Mouse (Mus musculus) lung, adult 2 months (tissue): ENCODE results near the gene Syf2. TPM values are rescaled to one million over a fixed set of nuclear protein-coding genes. Genes with fewer than 3 reads are reported as not detected.

Source experiments
- DNase-seq: peaks from one replicate; pipeline ENCODE4 v3.0.0; 2022
- H3K4me1 ChIP-seq: fragments of 200-500 bp; 2 replicates; pipeline ENCODE4 v1.6.1; 2011; ENCODE audit warnings: low read length; ENCODE audit not compliant: control insufficient read depth, insufficient read depth
- H3K4me3 ChIP-seq: fragments of 200-500 bp; replicated peaks from 2 replicates; pipeline ENCODE3; 2011; ENCODE audit warnings: low read depth, mild to moderate bottlenecking, control low read depth, low read length; ENCODE audit errors: extremely low read depth
- CTCF ChIP-seq: fragments of 200-500 bp; IDR thresholded peaks from 2 replicates; pipeline ENCODE4 v1.5.1; 2011; ENCODE audit warnings: mild to moderate bottlenecking, low read length, control low read depth; ENCODE audit not compliant: insufficient read depth
- POLR2A ChIP-seq: fragments of 200-500 bp; IDR thresholded peaks from 2 replicates; pipeline ENCODE4 v1.6.1; 2011; ENCODE audit warnings: low read depth, mild to moderate bottlenecking, control low read depth, low read length, borderline replicate concordance; ENCODE audit errors: extremely low read depth
- WGBS: fragments of 180-500 bp; shearing (Covaris S2); methylation state at CpG from one replicate; pipeline ENCODE4 v1.1.7; 2018; 5-methylcytosine and 5-hydroxymethylcytosine counted together
- polyA plus RNA-seq: library from polyadenylated mRNA; depleted of rRNA; stranded (reverse); fragments of >200 nt; gene quantifications from 2 replicates; pipeline ENCODE4 v1.2.3, GENCODE M21; 2012

Syf2 gene
- polyA plus RNA-seq, 1 experiment: 43.4 TPM

DNA sequence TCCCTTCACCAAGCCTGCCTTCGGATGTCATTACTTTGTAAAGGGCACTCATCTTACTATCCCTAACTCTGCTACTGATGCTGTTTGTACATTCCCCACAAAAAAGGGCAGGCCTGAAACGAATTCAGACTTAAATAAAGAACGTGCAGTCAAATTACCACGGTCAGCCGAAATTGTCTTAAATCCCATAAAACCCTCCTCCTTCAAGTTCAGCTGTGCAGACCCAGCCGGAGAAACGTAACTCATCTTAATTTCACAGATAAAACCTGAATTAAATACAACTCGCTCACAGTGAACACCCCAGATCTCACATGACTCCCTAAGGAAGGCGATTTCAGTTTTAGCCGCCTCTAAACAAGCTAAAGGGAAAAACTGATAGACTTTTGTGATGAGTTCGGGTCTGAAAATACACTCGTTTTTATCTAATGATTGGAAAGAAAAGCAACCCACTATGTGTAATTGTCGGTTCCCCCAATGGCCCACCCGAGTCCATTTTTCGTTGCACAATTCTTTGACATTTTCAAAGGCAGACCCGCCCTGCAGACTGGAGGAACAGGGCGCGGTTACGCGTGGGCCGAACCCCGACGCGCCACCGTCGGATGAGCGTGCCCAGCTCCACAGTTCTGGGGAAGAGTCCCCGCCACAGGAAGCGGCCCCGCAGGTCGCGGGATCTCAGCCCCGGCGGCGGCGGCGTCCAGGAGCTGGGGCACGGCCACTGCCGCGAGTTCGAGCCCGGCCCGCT, 16.4 kb upstream of the Syf2 start:
- under 1% methylated on average over 43 of the region's 43 CpGs for WGBS
- peaks cover 18% of the 10 kb centered on the region for H3K4me1 ChIP-seq
- TF ChIP-seq POLR2A: no peak
- no peak for TF ChIP-seq CTCF
- H3K4me3 ChIP-seq: peak overlapping the region; percentile 90
- DNase-seq: no peak

GRCm38 (mm10) chr4:134914864-134915209, 15.9 kb upstream of the Syf2 start, which contains the start of gene Tmem50a:
Tmem50a (minus strand) TSS chr4:134915024.
- WGBS: under 1% methylated on average over 25 of the region's 25 CpGs
- peaks cover 18% of the 10 kb centered on the region for H3K4me1 ChIP-seq
- peak; percentile 78; the same call in 1 of the 2 replicates for TF ChIP-seq POLR2A
- TF ChIP-seq CTCF: no peak
- H3K4me3 ChIP-seq: peak within 1 kb of the TSS; percentile 90
- peak; percentile 92 for DNase-seq

GRCm38 (mm10) chr4:134915223-134916050, 15.3 kb upstream of the Syf2 start:
- TF ChIP-seq CTCF (no peak), POLR2A (no peak)
- 56% methylated on average over 14 of the region's 14 CpGs for WGBS
- no peak for DNase-seq
- H3K4me1 ChIP-seq: peaks cover 18% of the 10 kb centered on the region
- peak overlapping the region; percentile 90 for H3K4me3 ChIP-seq

DNA sequence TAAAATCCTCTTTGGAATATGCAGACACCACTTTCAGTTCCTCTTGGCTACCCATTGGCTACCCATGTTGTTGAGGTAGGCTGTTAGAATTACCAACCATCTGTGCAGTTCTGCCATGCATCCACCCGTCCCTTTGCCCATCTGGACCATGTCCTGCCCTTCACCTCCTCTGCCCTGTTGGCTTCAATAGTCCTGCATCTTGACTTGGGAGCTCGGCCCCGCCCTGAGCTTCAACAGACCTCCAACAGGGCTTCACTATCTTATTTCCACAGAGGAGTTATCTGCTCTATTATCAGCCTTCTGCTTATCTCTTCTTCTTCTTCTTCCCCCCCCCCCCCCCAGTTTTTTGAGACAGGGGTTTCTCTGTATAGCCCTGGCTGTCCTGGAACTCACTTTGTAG, 13.5 kb upstream of the Syf2 start:
- WGBS: 70% methylated on average over 3 of the region's 3 CpGs
- Histone ChIP-seq H3K4me3 (no peak overlapping the region), H3K4me1 (peaks cover 18% of the 10 kb centered on the region)
- no peak for DNase-seq
- no peak for TF ChIP-seq CTCF
- TF ChIP-seq POLR2A: no peak

- Histone ChIP-seq H3K4me3 (no peak overlapping the region), H3K4me1 (peaks cover 16% of the 10 kb centered on the region)
- peak; percentile 57 for DNase-seq
- TF ChIP-seq CTCF: no peak
- TF ChIP-seq POLR2A: no peak
- WGBS: 13% methylated on average over 7 of the region's 7 CpGs
These were observed 12.3 kb upstream of the Syf2 start for GRCm38 (mm10) chr4:134918381-134918780.

- 42% methylated on average over 12 of the region's 12 CpGs for WGBS
- DNase-seq: no peak
- no peak overlapping the region for H3K4me3 ChIP-seq
- H3K4me1 ChIP-seq: peaks cover 13% of the 10 kb centered on the region
- TF ChIP-seq CTCF (no peak), POLR2A (no peak)
These were observed 10.8 kb upstream of the Syf2 start for GRCm38 (mm10) chr4:134919733-134920540.

DNA sequence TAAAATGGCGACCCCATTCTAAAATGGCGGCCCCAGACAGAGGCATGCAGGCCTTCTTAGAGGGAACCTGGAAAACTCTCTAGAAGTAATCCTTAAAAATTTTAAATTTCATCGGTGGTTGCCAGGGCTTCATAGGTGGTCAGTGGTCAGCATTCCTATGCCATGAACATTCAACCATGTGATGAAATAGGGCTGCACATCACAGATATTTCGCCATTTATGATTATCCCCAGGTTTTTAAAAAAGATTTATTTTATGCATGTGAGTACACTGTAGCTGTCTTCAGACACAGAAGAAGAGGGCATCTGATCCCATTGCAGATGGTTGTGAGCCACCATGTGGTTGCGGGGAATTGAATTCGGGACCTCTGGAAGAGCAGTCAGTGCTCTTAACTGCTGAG, 10.1 kb upstream of the Syf2 start:
- WGBS: 92% methylated on average over 6 of the region's 6 CpGs
- no peak for DNase-seq
- H3K4me1 ChIP-seq: peaks cover 13% of the 10 kb centered on the region
- TF ChIP-seq CTCF: no peak
- no peak for TF ChIP-seq POLR2A
- no peak overlapping the region for H3K4me3 ChIP-seq

DNA sequence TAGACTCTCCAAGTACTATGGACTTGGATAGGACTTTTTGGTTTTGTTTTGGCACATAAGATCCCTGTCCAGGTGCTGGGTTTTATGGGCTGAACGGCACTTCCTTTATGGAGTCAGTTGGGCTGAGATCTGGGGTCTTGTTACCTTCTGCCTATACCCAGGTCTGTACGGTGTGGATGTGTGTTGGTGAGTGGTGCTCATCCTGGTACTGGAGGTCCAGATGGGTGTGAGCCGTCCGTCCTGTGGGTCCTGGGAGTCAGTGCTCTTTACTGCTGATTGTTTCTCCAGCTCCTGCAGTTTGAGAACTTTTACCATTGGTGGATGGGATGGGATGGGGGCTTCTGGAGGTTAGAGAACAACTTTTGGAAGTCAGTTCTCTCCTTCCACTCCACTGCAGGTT, 9.0 kb upstream of the Syf2 start:
- WGBS: 96% methylated on average over 4 of the region's 4 CpGs
- H3K4me1 ChIP-seq: peaks cover 13% of the 10 kb centered on the region
- TF ChIP-seq POLR2A (no peak), CTCF (no peak)
- H3K4me3 ChIP-seq: no peak overlapping the region
- no peak for DNase-seq

GRCm38 (mm10) chr4:134922111-134922924, 8.4 kb upstream of the Syf2 start:
- 52% methylated on average over 10 of the region's 10 CpGs for WGBS
- TF ChIP-seq CTCF: no peak
- no peak for TF ChIP-seq POLR2A
- no peak for DNase-seq
- H3K4me1 ChIP-seq: peaks cover 13% of the 10 kb centered on the region
- peak overlapping the region; percentile 71 for H3K4me3 ChIP-seq
